Mouse (Mus musculus) skeletal muscle tissue, adult 2 months (tissue): ENCODE data around the gene Exosc10.
A peak's percentile ranks its signal among the peaks of the same experiment; 100 is the strongest.

Experiments
- DNase-seq: peaks from one replicate; pipeline ENCODE4 v3.0.0-alpha.2; 2012; ENCODE audit warnings: low read depth, low spot score

The Exosc10 gene

DNA sequence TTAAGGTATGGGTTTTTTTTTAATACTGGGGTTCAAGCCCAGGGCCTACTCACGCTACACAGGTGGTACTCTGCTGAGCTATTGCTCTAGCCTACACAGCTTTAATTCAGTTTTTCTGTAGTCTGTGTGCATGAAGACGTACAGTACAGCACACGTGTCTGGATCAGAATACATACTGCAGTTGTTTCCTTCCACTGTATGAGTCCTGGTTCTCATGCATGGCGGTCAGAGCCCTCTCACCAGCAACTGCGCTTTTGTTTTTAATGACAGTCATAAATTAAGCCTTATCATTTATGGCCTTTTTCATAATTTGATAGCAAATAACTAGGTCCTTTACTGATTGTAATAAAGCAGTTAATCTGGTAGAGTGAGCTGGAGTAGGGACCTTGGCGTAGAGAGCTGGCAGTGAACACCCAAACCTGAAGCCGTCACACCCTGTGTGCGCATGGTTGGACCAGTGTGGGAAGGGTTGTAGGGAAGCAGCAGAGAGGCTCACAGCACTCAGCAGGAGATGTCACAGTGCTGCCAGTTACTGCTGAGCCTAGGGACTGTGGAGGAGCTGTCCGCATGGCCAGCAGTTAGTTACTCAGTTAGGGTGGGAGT lies 12.6 kb downstream of the Exosc10 start:
- DNase-seq = no peak

DNA sequence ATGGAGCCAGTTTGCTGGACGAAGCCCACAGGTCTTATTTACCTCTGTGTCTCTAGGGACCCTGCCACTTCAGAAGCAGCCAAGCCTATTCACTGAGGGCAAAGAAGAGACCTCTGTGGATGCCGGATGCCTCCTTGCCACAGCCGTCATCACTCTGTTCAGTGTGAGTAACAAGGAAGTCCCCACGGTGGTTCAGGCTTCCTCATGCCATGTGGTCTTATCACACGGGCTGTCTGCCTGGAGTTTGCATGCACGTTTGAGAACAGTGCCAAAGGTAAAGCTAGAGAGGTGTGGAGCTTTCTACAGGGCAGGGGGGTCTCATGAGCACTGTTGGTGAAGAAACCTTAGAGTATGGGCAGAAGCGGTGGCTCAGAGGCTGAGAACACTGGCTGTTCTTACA lies 15.0 kb downstream of the Exosc10 start:
- DNase-seq = no peak

DNA sequence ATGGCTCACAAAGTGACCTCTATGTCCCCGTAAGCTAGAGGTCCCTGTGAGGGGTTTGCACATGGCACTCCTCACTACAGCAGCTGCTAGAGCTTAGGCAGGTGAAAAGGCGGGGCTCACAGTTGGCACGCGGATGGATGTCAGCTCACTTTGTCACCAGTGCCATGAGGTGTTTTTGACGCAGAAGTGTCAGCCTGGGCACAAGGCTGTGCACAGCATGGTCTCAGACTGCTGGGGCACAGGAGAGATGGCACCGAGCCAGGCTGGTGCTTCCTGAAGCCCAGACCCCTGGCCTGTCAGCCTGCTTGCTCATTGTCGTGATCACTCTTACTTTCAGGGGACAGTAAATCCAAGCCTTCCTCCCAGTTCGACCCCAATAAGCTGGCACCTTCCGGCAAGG lies 22.5 kb downstream of the Exosc10 start:
- no peak for DNase-seq

DNA sequence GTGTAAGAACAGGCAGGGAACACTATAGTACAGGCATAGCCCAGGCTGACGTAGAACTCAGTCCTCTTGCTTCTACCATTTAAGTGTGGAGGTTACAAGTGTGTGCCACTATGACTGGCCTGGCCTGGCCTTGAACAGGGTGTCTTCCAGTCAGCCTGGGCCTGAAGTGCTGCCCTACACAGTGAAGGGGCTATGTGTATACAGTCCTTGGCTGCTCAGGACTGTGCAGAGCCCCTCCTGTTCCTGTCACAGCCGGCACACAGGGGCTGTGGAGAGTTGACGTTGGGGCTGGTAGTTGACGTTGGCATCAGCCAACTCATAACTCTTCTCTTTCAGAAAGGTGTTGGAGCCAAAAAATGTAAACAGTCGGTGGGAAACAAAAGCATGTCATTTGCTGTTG lies 23.2 kb downstream of the Exosc10 start:
- no peak for DNase-seq

DNA sequence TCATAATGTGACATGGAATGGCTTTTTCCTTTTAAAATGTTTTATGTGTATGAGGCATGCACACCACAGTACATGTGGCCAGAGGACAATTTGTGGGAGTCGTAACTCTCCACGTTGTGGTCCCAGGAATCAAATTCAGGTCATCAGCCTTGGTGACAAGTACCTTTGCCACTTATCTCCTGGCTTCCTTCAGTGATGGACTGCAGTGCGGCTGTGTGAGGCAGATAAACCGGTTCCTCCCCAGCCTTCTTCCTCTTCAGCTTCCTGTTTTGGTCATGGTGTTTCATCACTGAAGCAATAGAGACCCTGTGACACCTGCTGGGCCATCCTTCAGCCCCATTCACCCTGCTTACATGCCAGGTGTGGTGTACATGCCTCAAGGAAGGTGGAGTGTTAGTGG lies 25.0 kb downstream of the Exosc10 start:
- no peak for DNase-seq

DNA sequence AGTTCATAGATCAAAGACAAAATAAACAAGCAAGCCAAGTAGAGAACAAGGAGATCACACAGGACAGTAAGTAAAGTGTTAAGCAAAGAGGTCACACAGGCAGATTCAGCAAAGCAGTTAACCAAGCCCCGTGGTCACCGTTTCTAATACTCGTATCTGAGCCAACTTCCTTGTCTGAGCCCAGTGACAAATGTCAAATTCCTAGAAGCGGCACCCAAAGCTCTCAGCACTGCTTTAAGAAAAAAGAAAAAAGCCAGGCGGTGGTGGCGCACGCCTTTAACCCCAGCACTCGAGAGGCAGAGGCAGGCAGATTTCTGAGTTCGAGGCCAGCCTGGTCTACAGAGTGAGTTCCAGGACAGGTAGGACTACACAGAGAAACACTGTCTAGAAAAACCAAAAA lies 28.4 kb downstream of the Exosc10 start:
- DNase-seq = no peak

DNA sequence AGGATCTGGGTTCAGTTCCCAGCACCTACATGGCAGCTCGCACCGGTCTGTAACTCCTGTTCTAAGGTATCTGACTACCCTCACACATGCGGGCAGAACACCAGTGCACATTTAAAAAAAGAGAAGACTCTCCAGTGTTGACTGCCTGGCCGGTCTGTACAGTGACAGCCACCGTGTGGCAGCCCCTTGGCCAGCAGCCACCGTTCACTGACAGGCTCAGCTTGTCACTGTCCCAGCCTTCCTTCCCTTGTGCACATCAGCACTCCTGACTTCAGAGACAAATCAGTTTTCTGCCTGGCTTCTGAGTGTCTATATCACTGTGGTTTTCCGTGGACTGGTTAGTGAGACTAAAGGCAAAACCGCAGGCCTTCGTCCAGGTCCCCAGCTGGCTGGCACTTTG lies 30.6 kb downstream of the Exosc10 start:
- no peak for DNase-seq

DNA sequence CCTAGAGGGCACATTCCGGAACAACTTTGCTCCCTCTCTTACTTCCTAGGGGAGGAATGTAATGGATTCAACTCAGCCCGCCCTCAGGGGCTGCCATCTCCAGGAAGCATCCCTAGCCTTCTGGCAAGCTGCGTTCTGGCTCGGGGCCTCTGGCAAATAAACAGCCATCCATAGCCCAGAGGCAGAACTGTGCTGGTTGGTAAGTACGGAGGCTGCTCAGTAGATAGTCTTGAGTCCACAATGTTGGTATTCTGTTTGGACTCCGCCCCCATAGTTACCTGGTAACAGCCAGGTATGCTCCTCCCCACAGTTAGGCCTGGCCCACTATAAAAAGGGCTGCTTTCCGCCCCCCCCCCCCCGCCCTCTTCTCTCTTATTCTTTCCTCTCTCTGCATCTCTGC lies 31.3 kb downstream of the Exosc10 start:
- no peak for DNase-seq

DNA sequence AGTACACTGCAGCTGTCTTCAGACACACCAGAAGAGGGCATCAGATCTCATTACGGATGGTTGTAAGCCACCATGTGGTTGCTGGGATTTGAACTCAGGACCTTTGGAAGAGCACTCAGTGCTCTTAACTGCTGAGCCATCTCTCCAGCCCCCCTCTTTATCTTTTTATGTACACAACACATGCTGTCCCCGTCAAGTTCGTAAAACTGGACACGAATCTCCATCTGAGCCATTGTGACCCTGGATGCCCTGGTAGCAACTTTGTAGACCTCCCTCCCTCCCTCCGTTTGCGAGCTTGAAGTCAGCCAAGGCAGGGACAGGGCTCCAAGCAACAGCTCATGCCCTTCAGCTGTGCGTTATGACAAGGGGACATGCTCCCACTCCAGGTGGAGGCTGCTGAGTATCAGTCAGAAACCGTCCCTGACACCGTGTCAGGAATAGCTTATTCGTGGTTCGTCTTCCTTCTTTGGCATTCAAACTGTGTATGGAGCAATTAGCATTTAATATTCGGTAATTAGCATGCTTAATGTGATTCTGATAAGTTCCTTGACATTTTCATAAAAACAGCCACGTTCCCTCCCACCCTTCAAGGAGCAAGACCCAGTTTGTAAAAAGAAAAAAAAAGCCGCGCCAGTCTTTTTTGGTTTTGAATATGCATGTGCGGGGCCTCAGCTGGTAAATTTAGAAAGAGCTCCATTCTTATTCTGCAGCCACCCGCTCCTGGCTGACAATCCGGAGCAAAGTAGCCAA lies 32.4 kb downstream of the Exosc10 start:
- peak; percentile 44 for DNase-seq

DNA sequence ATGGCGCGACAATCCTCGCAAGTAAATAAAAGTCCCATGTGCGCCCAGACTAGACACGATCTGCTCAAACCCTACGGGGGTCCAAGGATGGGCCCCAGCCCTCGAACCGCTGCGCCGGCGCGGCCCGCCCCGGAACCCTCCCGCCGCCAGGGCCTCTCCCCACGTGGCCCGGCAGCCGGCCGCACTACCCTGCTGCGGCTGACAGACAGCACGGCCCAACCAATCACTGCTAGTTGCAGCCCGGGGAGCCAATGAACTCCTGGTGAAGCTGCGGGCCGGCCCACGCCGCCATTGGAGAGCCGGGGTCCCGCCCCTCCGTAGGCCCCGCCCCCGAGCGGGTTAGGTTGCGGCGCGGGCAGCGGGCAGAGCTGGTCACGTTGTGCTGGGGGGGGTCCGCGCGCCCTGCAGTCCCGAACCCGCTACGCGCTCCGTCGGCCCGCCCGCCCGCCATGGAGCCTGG lies 33.0 kb downstream of the Exosc10 start, which contains the start of gene Srm:
Srm (plus strand) TSS at position 333 of the 460 bp plus-strand sequence.
- peak; percentile 97 for DNase-seq

DNA sequence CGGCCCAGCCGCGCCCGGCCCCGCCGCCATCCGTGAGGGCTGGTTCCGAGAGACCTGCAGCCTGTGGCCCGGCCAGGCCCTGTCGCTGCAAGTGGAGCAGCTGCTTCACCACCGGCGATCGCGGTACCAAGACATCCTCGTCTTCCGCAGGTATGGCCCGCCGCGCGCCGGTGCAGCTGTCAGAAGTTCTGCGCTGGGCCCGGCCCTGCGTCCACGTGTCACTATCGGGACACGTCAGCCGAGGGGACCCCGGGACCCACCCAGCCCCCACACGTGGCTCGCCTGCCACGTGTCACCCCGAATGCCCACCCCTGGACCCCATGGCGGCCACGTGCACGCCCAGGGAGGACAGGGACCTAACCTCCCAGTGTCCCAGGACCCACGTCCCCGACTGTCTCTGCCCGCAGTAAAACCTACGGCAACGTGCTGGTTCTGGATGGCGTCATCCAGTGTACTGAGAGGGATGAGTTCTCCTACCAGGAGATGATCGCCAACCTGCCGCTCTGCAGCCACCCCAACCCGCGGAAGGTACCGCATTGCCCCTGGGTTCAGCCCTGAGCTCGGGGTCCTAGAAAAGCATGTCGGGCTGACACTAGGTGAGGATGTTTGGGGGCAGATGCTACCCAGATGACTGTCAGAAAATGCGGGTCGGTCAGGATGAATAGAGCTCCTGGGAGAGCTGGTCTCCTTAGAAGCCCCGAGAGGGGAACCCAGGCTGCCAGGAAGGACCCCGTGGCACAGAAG lies 33.6 kb downstream of the Exosc10 start:
- DNase-seq = peak; percentile 54

DNA sequence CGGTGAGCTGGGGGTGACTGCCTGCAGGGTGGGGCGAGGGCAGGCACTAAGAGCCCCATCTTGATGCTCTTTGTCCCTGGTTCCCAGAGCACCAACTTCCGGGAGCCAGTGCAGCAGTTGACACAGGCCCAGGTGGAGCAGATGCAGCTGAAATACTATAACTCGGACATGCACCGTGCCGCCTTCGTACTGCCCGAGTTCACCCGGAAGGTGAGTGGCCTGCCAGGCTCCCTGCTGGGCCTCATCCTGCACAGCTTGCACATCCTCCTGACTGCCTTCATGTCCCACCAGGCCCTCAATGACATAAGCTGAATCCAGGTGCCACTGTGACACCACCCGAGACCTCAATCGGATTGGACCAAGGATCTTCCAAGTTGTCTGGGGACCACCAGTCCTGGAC lies 35.8 kb downstream of the Exosc10 start:
- no peak for DNase-seq

DNA sequence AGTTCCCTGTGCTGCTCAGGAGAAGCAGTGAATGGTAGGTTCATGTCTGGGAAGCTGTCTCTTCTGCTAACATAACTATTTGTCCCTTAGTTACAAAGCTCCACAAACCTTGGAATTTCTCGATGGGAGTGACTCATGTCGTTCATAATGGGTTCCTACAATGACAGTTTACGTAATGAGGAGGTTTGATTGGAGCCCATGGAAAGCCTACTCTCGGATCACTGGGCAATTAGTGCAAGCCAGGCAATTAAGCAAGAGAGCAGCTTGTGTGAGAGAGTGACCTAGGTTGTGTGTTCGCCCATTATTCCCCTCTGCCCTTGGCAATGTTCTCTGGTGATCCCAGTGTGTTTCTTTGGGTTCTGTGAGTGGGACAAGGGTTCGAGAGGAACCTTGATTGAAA lies 37.7 kb downstream of the Exosc10 start:
- DNase-seq = no peak

DNA sequence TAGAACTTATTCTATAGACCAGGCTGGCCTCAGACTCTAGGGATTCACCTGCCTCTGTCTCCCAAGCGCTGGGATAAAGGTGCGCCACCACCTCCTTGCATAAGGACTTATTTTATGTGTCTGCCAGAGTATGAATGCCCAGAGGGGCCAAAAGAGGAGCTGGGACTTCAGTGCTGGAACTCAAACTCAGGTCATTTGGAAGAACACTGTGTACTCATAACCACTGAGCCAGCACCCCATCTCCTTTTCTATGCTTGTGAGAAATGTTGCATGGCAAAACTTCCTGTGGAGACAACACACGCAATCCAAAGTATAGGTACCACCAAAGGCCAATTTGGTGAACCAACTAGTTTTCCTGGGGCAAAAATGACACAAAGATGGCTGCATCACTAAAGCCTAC lies 38.5 kb downstream of the Exosc10 start:
- no peak for DNase-seq

DNA sequence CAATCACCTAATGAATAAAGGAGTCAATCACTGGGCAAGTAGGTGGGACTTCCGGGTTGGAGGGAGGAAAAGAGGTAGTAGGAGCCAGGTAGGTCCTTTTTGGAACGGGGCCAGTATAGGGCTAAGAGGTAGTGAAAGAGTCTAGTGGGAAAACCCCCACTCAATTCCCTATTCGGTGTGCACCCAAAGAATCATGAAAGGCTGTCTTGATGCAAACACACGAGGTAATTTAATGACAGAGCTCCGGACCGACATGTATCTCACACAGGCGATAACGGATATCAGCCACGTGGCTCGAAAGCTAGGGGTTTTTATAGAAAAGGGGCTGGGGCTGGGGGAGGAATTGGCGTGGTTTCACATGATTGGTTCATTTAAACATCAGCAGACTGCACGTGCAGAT lies 40.6 kb downstream of the Exosc10 start:
- no peak for DNase-seq

DNA sequence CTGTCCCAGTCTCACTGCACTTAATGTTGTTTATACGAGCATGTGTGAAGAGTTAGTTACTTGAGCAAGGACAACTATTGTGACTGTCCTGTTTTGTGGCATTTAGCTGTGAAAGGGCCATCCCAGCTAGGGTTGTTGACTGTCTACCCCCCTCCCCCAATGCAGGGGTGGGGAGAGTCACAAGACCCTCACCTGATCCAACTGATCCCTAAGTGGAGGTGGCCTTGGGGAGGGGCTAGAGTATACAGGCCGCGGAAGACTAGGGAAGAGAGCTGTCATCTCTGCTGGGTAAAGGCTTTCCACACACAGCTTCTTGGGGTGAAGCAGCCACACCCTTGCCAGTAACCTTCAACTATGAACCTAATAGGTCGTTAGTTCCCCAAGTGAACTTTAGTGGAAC lies 42.1 kb downstream of the Exosc10 start:
- DNase-seq = no peak

DNA sequence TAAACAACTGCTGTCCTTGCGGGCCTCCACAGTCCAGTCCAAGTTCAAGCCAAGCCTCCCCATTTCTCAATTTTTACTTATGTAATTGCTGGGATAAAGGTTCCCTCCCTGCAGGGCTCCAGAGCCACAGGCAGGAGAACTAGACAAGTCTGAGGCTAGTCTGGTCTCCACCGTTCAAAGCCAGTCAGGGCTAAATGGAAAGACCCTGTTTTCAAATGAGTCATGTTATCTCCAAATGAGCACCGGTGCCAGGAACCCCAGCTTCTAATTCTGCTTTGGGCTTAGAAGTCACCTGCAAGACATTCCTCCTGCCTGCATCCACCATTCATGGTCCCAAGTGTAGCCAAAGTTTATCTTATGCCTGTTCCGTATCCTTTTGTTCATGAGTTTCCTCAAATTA lies 43.6 kb downstream of the Exosc10 start:
- DNase-seq = no peak

DNA sequence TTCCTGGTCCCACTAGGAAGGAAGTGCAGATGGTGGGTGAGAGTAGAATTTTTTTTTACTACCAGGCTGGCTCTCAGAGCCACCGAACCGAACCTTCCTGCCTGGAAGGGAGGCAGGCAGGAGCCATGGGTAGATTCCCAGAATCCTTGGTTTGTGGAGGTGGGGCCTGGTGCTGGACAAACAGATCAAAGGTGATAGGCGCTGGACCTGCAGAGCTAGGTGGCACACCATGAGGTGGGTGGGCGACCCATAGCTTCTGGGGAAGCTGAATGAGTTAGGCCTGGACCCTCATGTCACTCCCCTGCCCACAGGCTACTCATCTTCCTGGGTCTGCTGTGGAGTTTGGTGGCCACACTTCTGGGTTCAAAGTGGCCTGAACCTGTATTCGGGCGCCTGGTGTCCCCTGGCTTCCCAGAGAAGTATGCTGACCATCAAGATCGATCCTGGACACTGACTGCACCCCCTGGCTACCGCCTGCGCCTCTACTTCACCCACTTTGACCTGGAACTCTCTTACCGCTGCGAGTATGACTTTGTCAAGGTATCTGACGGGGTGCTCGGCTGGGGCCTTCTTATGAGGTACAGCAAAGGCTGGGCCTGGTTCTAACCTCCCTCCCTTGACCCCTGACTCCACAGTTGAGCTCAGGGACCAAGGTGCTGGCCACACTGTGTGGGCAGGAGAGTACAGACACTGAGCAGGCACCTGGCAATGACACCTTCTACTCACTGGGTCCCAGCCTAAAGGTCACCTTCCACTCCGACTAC lies 44.3 kb downstream of the Exosc10 start, which contains the start of gene Masp2:
Masp2 (plus strand) TSS at position 198 of the 764 bp plus-strand sequence.
- no peak for DNase-seq

DNA sequence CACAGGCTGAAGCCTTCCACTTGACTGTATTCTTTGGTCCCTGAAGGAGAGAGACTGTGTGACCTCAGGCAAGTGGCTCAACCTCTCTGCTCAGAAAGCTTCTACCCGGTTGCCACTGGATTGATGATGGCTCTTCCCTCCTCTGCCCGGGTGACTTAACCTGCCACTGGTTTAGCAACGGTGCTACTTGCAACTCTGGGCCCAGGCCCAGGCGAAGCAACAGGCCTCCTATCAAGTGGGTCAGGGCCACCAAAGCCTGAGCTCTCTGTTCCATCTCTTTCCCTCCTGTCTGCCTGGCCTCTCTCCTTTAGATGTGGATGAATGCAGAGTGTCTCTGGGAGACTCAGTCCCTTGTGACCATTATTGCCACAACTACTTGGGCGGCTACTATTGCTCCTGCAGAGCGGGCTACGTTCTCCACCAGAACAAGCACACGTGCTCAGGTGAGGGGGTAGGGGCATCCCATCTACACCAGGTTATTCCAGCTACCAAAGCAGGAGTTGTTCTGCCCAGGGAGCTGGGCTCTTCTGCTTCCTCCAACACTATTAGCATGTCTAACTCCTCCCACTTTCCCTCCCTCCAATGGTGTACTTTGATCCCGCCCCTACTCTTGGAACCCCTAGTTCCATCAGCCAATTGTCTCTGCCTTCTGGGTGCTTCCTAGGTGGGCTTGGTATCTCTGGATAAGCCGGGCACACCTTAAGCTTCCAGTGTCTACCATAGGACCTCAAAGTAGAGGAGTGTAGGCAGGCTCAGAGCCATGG lies 45.3 kb downstream of the Exosc10 start:
- no peak for DNase-seq

DNA sequence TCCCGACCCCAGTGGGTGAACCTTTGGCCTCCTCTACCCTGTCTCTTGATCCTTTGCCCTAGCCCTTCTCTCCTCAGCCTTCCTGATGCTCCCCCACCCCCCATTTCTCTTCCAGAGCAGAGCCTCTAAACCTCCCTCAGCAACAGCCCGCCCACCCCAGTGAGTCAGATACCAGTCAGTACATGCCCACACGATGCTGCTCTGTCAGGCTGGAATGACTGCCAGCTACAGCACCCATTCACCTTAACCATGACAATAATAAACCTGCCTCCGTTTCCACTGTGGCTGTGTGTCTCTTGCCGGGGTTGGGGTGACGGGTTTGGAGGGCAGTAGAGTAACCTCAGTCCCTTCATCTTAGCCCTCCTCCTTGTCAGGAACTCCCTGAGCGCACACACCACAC lies 45.9 kb downstream of the Exosc10 start:
- DNase-seq = no peak

DNA sequence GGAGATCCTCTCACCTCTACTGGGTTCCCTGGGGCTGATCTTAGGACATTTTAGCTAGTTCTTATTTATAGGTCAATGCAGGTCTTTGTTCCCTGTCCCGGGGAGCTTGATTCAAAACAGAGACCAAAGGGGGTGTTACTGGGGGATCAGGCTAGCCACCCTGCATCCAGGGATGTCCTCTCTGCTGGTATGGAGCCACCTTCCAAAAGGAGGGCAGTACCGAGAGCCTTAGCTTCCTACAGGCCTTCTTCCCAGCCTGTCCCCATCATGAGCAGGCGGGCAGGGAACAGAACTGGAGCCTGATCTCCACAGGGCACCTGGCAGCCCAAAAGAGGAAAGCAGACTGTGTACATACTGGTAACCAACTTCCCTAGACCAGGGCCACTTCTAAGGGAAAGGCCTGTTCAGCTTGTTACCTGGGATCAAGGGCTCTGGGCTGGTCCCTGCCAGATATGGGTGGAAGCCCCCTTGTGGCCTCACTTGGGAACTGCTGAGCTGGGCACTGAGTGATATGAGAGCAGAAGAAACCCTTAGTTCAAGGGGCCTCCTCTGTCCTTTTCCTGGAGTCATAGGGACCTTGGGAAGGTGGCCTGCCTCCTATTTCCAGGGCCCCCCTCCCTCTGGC lies 46.4 kb downstream of the Exosc10 start:
- no peak for DNase-seq
